Mouse (Mus musculus) thymus, postnatal 14 days (tissue): ENCODE results near the gene Gnai2.

Experiments
- DNase-seq: peaks from one replicate; pipeline ENCODE4 v3.0.0; 2021

The Gnai2 gene

DNA sequence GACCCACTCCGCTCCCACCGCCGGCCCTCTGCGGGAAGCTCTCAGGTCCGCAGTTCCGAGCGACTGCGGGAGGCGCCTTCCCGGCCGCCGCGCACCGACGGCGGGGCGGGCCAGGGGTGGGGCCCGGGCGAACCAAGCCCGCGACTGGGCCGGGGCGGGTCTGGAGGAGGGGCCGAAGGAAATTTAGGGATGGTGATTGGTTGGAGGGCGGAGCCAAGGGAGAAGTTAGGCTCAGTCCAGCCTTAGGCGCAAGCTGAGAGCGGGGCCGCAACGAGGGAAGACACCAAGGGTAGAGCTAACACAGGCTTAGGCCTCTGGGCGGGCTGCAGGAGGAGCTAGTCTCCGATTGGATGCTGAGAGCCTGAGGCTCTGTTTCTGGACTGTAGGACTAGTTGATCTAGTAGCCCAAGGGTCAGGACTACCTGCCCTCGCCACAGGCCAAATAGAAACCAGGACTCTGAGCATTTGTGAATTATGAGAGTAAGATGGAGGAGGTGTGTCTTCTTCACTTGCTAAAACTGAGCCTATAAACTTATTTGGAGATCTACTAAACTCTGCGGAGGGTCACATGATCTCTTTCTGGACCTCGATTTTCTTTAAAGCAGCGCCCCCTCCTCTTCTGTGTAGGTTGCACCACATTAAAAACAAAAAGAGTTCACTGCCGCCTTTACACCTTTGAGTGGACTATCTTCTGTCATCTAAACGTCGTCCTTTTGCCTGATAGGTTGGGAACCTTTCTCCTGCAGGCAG lies at the start of gene Gnai2:
Gene Gnai2 (minus strand): TSS at position 89 of the 750 bp plus-strand sequence.
- DNase-seq = peak; percentile 98

GRCm38 (mm10) chr9:107682405-107682804 lies 47.2 kb upstream of the Gnai2 start:
- no peak for DNase-seq

DNA sequence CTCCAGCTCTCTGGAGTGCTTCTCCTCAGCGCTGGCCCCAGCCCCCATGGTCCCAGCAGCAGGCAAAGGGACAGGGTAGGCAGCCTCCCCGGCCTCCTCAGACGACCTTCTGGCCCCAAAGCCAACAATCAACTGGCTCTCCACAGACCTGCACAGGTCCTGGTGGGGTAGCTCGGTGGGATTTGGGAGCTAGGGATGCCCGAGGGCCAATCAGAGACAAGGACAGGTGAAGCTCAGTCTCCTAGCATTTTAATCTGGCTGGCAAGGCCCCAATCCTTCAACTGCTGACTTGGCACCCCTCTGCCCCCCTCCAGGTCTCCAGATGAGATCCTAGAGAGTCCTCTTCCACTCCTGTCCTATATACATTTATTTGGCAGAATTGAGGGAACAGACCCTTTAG lies 44.3 kb upstream of the Gnai2 start, which contains the start of gene Gnat1:
Gene Gnat1 (minus strand): TSS at position 212 of the 400 bp plus-strand sequence.
- DNase-seq = no peak

DNA sequence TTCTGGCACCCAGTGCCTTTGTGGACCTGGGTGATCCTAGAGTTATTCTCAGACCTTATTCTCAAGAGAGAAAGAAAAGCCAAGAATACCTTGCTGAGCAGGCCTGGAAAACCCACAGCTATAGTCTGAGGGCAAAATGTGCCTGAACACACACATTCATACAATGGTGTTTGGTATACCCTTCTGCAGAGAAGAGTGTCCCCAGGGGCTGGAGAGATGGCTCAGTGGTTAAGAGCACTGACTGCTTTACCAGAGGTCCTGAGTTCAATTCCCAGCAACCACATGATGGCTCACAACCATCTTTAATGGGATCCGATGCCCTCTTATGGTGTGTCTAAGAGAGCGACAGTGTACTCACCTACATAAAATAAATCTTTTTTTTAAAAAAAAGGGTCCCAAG lies 43.7 kb upstream of the Gnai2 start:
- DNase-seq = no peak

- peak; percentile 80 for DNase-seq
Measured at GRCm38 (mm10) chr9:107677819-107678526, 42.8 kb upstream of the Gnai2 start.

DNA sequence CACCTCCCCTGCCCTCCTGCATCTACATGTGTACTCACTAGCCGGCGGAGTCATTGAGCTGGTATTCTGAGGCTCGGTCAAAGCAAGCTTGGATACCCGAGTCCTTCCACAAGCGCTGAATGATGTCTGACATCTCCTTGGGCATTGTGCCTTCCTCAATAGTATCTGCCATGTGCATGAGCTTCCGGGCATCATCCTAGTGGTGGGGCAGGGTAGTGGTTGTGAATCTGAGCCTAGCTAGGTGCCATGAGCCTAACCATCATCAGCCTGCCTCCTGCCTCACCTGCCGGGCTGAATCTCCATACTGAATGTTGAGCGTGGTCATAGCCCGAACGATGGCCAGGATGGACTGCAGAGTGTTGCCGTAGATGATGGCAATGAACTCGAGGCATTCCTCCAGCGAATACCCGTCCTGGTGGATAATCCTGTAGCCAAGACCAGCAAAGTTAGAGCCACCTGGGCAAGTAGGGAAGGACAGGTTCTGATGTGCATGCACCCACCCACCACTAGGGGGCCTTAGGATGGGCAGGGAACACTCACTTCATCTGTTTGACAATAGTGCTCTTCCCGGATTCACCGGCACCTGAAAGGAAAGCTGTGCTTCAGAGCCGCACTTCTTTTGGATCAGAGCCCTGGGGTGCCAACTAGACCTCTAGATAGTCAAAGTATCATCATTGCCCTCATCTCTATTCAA lies 42.1 kb upstream of the Gnai2 start:
- DNase-seq = peak; percentile 74

GRCm38 (mm10) chr9:107676302-107676701 lies 41.1 kb upstream of the Gnai2 start:
- no peak for DNase-seq

GRCm38 (mm10) chr9:107675671-107676301 lies 40.6 kb upstream of the Gnai2 start:
- peak; percentile 76 for DNase-seq

DNA sequence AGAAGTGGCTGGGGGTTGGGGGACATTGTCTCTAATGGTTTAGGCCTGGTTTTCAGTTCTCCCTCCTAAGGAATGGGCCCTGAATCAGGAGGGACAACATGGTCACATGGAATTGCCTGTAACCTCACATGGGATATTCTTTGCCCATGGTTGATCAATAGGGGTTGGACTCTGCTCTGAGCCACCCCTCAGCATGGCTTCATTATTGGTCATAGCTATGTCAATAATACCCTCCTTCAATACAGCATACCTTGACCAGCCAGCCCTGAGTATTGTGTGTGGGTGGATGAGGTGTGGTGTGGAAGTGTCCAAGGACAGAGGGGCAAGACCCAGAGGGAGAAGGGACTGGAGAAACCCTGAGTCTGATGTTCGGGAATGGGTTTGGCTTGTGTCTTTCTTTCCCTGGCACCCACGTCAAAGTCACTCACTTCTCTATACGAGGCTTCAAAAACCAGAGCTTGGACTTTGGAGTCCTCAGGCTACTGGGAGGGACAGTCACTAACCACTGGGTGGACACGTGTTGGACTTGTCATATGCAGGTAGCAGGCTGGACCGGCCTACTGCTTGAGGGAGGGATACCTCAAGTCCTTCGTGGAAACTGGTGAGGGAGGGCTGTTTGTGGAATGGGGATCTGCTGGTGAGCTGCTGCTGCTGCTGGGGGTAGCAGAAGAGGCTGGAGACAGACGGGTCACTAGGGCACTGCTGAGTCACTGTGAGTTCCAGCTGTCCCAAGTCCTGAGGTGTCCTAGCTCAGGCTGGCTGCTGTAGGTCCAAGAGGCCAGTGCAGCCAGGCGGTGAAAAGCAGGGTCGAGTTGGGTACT lies 39.7 kb upstream of the Gnai2 start:
- DNase-seq = no peak

GRCm38 (mm10) chr9:107670259-107670658 lies 35.1 kb upstream of the Gnai2 start:
- DNase-seq = no peak

GRCm38 (mm10) chr9:107669480-107669945 lies 34.3 kb upstream of the Gnai2 start, which contains the start of gene Slc38a3:
TSS of gene Slc38a3 (minus strand) at chr9:107669530.
- DNase-seq = no peak

GRCm38 (mm10) chr9:107668916-107669315 lies 33.7 kb upstream of the Gnai2 start:
- DNase-seq = no peak

DNA sequence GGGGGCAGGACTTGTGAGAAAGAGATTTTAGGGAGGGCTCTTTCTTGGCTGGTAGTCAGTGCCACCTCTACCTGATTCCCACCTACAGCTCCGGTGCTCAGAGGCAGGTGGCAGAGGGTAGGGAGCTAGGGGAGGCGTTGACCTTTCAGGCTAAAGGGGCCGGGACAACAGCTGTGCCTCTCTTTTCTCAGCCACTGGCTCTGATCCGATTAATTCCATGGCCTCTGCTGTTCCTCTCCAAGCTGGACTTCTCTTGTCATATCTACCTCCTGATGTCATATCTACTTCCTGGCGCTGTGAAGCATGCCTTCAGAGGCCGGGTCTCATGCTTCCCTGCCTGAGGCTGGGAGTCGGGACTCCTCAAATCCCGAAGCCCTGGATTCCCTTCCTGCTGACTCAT lies 32.8 kb upstream of the Gnai2 start:
- DNase-seq = no peak

DNA sequence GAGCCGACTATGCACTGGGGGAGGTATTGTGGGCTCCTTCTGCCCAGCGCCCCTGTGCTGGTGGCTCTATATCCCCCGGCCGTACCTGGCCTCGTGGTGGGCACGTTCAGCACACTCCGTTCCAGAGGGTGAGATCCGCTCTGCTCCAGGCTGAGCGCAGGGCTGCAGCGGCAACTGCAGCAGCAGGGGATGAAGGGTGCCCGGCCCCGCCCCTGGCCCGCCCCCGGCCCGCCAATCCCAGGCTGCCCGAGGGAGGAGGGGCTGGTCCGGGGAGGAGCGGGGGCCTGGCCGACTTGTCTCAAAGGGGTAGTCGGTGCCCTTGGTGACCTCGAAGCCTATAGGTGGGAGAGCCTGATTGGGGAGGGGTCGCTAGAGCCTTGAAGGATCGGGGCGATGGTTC lies 32.1 kb upstream of the Gnai2 start:
- peak; percentile 52 for DNase-seq

GRCm38 (mm10) chr9:107666751-107667205 lies 31.6 kb upstream of the Gnai2 start:
- no peak for DNase-seq

DNA sequence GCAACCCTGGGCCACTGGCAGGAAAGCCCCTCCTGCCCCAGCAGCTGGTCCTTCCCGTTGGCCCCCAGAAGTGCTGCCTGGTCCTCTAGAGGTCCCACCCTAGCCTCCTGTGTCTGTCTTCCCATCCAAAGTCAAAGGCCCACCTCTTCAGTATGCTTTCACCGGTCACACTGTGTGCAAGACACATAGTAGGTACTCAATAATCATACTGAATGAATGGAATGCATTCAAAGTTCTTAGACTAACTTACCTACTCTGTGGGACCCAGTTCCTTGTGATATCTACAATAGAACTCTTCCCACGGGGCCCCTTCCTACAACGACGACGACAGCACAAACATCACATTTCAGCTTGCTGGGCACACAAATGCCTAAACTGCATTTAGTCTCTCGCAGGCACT lies 30.1 kb upstream of the Gnai2 start:
- DNase-seq = no peak

- DNase-seq = no peak
Measured at GRCm38 (mm10) chr9:107663525-107663924, 28.4 kb upstream of the Gnai2 start.

DNA sequence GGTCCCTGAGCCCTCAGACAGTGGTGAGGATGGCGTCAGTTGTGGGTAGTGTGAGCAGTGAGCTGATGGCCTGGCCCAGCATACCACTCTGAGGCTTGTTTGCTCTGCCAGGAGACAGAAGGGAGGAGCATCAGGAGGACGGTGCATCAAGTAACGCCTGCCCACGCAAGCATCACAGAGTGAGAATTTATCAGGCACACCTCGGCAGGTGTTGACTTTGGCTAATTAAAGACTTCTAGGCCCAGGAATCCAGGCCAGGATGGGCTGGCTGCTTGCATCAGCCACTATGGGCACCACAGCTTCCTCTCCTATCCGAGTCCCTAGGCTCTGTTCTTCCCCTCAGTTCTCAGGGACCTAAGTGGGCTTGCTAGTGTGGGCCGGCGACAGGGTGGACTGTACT lies 27.2 kb upstream of the Gnai2 start:
- no peak for DNase-seq

DNA sequence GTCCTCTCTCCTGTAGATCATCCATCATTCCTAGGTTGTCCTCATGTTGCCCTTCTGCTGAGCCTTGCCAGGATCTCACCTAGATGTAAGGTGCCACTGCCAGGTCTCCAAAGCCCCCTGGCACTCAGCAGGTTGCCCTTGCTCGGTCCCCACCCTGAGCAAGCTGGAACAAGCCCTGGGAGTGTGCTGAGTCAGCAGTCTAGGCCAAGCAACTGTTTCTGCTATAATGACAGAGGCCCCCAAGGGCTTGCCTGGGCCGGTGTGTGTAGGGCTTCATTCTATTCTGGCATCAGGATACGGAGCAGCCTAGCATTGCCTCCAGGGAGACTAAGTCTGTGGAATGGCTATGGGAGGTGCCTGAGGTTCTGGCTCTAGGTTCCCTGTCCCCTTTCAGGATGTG lies 25.6 kb upstream of the Gnai2 start:
- DNase-seq = no peak

GRCm38 (mm10) chr9:107659961-107660360 lies 24.8 kb upstream of the Gnai2 start:
- no peak for DNase-seq

DNA sequence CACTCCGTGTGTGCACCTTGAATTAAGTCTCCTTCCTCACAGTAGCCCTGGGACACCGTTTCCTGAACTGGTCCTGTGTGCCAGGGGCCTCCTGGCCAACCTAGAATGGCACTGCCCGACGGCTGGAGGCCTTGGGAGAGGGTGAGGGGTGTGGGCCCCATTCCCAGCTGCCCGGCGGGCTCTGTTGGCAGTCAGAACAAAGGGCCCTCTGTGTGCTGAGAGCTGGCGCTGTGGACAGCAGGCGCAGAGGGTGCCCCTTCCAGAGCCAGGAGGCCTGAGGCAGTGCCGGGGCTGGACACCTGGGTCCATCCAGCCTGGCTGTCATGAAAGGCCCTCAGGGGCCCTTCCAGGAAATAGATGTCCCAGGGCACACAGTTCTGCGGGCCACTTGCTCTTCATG lies 24.4 kb upstream of the Gnai2 start:
- no peak for DNase-seq

GRCm38 (mm10) chr9:107658096-107658495 lies 22.9 kb upstream of the Gnai2 start:
- DNase-seq = no peak
